Mouse (Mus musculus) lung, postnatal 4 days (tissue): ENCODE results near the gene Map4k2.

Experiments used
- DNase-seq, 2 experiments: peaks; one replicate each; pipeline ENCODE4 v3.0.0; 2021

Gene Map4k2

DNA sequence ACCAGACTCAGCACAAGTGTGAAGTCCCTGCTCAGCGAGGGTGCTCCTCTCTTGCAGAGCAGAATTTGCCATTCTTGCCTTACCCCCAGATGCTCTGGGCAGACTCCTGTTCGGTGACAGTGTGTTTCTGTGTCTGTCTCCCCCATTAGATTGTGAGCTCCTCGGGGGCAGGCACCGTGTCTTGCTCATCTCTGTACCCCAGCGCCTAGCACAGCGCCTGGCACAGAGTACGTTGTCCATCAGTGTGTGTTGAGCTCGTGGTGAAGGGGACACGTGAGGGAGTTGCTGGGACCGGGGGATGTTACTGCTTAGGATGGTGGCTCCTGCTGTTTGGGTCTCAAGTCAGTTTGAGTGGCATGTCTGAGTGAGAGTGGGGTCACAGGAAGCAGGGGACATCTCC is 62.9 kb downstream of the Map4k2 start:
- no peak for DNase-seq
